Mouse (Mus musculus): ENCODE measurements around the gene Inafm2.

Inafm2 gene

DNA sequence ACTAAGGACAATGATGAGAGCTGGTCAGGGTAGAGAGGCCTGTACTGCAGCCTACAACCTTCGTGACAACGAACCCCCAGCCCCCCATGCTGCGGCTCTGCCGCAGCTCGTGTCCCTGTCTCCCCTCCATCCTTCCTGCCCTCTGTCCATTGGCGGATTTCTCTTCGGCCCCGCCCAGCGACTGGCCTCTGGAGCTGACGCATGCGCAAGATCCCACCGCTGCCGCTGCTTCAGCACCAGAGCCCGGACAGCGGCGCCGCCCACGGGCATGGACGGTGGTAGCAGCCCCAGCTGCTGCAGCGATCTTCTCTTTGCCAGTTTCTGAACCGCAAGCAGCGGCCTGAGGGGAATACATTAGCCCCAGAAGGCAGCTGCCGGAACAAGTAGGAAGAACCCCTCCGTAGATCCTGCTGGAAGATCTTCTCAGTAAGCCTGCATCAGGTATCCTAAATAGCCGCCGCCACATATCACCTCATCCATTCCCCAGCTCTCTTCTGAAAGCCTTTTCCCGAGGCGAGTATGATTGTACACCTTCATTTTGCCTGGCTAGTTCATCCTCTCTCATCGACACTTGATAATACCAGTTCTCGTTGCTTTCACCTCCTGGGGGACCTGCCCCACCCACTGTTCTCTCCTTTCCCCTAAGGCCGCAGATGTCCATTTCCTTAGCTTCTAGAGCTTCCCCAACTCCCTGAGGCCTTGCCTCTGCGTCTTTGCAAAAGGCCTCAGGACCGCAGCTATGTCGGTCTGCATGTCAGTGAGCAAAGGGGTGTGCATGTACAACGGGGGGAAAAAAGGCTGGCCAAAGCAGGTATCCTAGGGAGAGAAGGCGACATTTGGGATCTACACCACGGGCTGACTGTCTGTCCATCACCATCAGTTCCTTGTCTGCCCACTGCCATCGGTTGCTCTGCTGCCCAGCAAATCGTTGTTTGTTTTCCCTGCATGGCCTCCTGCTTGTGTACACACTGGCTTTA lies 34.2 kb downstream of the Inafm2 start, which contains the start of gene Disp2:
Gene Disp2 (plus strand): TSS at position 216 of the 977 bp plus-strand sequence.
- in situ Hi-C loops (cut with MboI, MseI) = no loop called here

- in situ Hi-C loops (cut with MboI, MseI) = no loop called here
Measured at GRCm38 (mm10) chr2:118781115-118781514, 35.6 kb downstream of the Inafm2 start.

- in situ Hi-C loops (cut with MboI, MseI) = no loop called here
Measured at GRCm38 (mm10) chr2:118782303-118782702, 36.7 kb downstream of the Inafm2 start.

GRCm38 (mm10) chr2:118783093-118783492 lies 37.5 kb downstream of the Inafm2 start:
- in situ Hi-C loops (cut with MboI, MseI) = no loop called here

DNA sequence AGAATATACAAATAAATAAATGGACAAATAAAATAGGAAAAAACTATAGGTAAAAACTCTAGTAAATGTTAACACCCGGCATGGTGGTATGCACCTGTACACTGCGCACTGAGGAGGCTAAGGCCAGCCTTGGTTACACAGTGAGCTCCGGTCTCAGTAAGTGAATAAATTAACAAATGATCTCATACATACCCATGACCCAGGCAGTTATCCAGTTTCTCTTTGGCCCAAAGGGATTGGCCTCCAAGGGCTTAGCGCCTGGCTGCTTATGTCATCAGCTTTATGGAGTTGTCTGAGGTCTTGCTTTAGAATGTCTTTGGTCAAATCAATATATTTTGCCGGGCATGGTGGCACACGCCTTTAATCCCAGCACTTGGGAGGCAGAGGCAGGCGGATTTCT lies 38.1 kb downstream of the Inafm2 start:
- in situ Hi-C loops (cut with MboI, MseI) = no loop called here

DNA sequence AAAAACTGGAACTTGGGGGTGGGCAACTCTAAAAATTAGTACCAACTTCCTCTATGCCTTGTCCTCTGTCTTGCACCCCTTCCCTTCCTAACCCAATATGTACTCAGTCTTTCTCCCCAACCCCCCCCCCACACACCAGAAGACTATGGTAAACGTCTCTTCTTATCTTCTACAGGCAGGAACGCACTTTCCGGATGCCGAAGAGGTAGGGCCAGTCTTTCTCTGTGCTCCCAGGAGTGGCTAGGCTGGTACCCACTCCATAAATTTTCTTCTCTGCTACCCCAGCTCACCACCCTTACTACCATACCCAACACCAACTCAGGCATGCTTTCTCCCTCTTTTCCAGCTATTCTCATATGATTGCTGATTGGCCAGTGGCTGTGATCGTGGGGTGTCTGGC lies 41.0 kb downstream of the Inafm2 start:
- in situ Hi-C loops (cut with MboI, MseI) = no loop called here

DNA sequence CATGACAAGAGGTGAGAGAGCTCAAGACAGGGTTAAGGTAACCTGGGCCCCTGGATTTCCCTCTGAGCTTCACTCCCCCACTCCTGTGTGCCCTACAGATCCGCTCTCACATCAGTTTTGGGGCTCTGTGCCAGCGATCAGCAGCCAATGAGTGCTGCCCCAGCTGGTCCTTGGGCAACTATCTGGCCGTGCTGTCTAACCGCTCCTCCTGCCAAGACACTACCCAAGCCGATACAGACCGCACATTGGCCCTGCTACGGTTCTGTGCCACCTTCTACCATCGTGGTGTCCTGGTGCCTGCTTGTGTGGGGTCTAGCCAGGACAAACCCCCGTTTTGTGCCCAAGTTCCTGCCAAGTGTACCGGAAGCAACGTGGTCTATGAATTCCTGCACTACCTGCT lies 43.9 kb downstream of the Inafm2 start:
- in situ Hi-C loops (cut with MboI, MseI) = no loop called here

DNA sequence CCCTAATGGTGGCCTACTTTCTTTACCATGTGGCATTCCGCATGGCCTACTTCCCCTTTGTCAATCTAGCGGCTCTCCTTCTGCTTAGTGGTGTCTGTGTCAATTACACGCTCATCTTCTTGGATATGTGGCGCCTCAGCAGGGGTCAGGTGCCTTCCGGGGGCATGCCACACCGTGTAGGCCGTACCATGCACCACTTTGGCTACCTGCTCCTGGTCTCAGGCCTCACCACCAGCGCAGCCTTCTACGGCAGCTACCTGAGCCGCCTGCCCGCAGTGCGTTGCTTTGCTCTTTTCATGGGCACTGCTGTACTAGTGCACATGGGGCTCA lies 44.6 kb downstream of the Inafm2 start:
- in situ Hi-C loops (cut with MboI, MseI) = no loop called here

DNA sequence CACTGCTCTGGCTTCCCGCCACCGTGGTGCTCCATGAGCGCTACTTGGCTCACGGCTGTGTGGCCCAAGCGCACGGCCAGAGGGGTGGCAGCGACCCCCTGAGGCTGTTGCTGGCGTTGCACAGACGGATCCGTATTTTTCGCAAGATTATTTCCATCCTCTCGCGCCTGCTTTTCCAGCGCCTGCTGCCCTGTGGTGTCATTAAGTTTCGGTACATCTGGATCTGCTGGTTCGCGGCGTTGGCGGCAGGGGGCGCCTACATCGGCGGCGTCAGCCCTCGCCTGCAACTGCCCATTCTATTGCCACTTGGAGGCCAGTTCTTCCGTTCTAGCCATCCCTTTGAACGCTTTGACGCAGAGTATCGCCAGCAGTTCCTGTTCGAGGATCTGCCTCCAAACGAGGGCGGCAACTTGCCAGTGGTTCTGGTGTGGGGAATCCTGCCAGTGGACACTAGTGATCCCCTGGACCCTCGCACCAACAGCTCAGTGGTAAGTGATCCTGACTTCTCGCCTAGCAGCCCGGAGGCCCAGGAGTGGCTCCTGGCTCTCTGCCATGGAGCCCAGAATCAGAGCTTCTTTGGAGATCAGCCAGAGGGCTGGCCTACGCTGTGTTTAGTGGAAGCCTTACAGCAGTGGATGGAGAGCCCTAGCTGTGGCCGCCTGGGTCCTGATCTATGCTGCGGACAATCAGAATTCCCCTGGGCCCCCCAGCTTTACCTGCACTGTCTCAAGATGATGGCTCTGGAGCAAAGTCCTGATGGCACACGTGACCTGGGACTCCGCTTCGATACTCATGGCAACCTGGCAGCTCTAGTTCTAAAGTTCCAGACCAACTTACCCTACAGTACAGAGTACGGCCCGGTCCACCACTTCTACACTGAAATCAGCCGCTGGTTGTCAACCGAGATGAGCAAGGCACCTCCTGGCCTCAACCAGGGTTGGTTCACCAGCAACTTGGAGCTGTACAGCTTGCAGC lies 45.3 kb downstream of the Inafm2 start:
- in situ Hi-C loops (cut with MboI, MseI) = no loop called here

GRCm38 (mm10) chr2:118791591-118792258 lies 46.2 kb downstream of the Inafm2 start:
- in situ Hi-C loops (cut with MboI, MseI) = no loop called here

- in situ Hi-C loops (cut with MboI, MseI) = no loop called here
Measured at GRCm38 (mm10) chr2:118792259-118792613, 46.7 kb downstream of the Inafm2 start.

DNA sequence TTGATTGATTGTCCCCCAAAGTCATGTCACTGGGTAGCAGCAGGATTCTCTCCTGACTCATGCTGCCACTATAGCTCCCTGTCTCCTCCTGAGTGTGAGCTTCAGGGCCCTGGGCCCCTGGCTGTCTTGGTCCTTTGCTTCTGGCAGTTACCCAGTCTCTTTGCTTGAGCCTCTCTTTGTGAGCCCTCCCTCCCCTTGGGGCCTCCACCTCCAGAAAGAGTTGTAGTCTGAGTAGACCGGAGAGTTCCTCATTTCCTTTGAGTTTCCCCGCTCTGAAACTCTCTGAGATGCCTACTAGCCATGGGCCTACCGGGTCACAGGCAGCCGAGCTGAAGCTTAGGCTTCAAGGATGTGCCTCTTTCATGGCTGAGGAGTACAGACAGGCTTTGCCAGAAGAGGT lies 48.1 kb downstream of the Inafm2 start:
- in situ Hi-C loops (cut with MboI, MseI) = no loop called here

Data from regulatory T cell (primary cell).